Mouse (Mus musculus) liver, embryonic 11.5 days (tissue): ENCODE results near the gene Gmds. TPM values are rescaled to one million over a fixed set of nuclear protein-coding genes. Genes with fewer than 3 reads are reported as not detected.
A peak's percentile ranks its signal among the peaks of the same experiment; 100 is the strongest.

ENCODE experiments used
- ATAC-seq: fragments of 200-750 bp; cut with Nextera tagmentation; replicated peaks from 2 replicates; pipeline ENCODE4 v1.8.0; 2017; ENCODE audit warnings: moderate number of reproducible peaks, mild to moderate bottlenecking, moderate TSS enrichment, moderate library complexity; ENCODE audit not compliant: low FRiP score
- DNase-seq: peaks from one replicate; pipeline ENCODE4 v3.0.0-alpha.2; 2017; ENCODE audit warnings: low spot score
- H3K27ac ChIP-seq: fragments of 300-500 bp; sonication (generic); 2 replicates; pipeline ENCODE4 v1.5.1; 2014; ENCODE audit warnings: mild to moderate bottlenecking, low read depth, low read length, control low read depth
- H3K27me3 ChIP-seq: fragments of 300-500 bp; sonication (generic); replicated peaks from 2 replicates; pipeline ENCODE4 v1.6.1; 2014; ENCODE audit warnings: low read length, mixed read lengths; ENCODE audit not compliant: control insufficient read depth, insufficient read depth
- H3K36me3 ChIP-seq: fragments of 300-500 bp; sonication (generic); 2 replicates; pipeline ENCODE4 v1.6.1; 2014; ENCODE audit warnings: mild to moderate bottlenecking, low read length, moderate library complexity, mixed read lengths; ENCODE audit not compliant: control insufficient read depth, insufficient read depth
- H3K4me1 ChIP-seq: fragments of 300-500 bp; sonication (generic); replicated peaks from 2 replicates; pipeline ENCODE4 v1.6.1; 2014; ENCODE audit warnings: low read length, mixed read lengths; ENCODE audit not compliant: control insufficient read depth, insufficient read depth
- H3K4me2 ChIP-seq: fragments of 300-500 bp; sonication (generic); 2 replicates; pipeline ENCODE4 v1.6.1; 2014; ENCODE audit warnings: mild to moderate bottlenecking, control low read depth, moderate library complexity
- H3K4me3 ChIP-seq: fragments of 300-500 bp; sonication (generic); 2 replicates; pipeline ENCODE4 v1.5.1; 2014; ENCODE audit warnings: low read depth, low read length, control low read depth
- H3K9ac ChIP-seq: fragments of 300-500 bp; sonication (generic); 2 replicates; pipeline ENCODE4 v1.6.1; 2014; ENCODE audit warnings: low read depth, low read length, control low read depth
- H3K9me3 ChIP-seq: fragments of 300-500 bp; sonication (generic); 2 replicates; pipeline ENCODE4 v1.6.1; 2016; ENCODE audit warnings: low read length, inconsistent platforms, mixed read lengths; ENCODE audit not compliant: control insufficient read depth
- WGBS: fragments of 180-500 bp; shearing (Covaris S2); extraction: QIAGEN DNeasy Blood & Tissue Kit; methylation state at CpG from one replicate; pipeline ENCODE4 v1.1.7; 2014; 5-methylcytosine and 5-hydroxymethylcytosine counted together
- polyA plus RNA-seq: library from polyadenylated mRNA; unstranded; fragments of >200 nt; fragmentation: Nextera tagmentation; extraction: Ambion mirVana; gene quantifications from 2 replicates; pipeline ENCODE4 v1.2.1, GENCODE M21; 2014

The Gmds gene
- polyA plus RNA-seq, 1 experiment from 2014 or later = 19.7 TPM

DNA sequence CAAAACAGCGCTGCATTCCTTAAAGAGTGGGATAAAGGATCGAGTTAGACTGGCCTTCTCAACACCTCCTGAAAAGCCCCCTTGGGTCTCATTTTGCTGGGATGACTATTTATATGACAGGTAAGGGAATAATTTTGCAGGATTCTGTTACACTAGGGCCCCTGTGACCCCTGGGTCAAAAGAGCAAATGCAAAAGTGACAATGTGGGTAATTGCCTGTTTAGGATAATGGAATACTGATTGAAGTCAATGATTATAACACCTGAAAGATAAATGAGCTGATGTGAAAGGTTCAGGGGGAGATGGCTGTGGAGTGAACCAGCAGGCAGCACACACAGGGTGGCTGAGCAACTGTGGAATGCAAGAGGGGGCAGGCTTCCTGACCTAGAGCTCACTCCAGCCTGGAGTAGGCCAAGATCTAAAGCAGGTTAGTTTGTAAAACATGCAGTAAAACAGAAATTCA lies 367.5 kb downstream of the Gmds start:
- Histone ChIP-seq H3K4me3 (no peak overlapping the region), H3K4me1 (no peaks in the 10 kb centered on the region), H3K36me3 (no peaks in the 10 kb centered on the region), H3K27me3 (no peaks in the 10 kb centered on the region), H3K27ac (no peak overlapping the region), H3K4me2 (no peak overlapping the region), H3K9me3 (no peaks in the 10 kb centered on the region), H3K9ac (no peak overlapping the region)
- ATAC-seq = no peak
- no peak for DNase-seq
- 69% methylated on average over 2 of the region's 2 CpGs for WGBS

DNA sequence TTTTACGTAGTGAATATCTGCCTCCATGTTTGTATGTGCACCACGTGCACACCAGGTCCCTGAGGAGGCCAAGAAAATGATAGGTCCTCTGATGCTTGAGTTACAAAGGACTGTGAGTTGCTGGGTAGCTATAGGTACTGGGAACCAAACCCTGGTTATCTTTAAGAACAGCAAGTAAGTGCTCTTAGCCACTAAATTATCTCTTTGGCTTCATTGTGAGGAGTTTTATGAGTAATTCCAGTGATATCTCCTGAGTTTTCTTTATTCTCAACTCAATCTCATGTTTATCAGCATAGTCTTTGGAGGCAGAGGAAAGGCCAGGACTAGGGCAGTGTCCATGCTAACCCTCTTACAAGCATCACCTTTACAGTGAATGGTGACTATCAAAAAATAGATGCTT lies 370.3 kb downstream of the Gmds start:
- WGBS = 82% methylated on average over 2 of the region's 2 CpGs
- no peaks in the 10 kb centered on the region for H3K36me3 ChIP-seq
- no peaks in the 10 kb centered on the region for H3K4me1 ChIP-seq
- DNase-seq = no peak
- ATAC-seq = no peak
- no peaks in the 10 kb centered on the region for H3K9me3 ChIP-seq
- H3K4me2 ChIP-seq = no peak overlapping the region
- H3K27me3 ChIP-seq = no peaks in the 10 kb centered on the region
- no peak overlapping the region for H3K9ac ChIP-seq
- H3K4me3 ChIP-seq = no peak overlapping the region
- no peak overlapping the region for H3K27ac ChIP-seq

DNA sequence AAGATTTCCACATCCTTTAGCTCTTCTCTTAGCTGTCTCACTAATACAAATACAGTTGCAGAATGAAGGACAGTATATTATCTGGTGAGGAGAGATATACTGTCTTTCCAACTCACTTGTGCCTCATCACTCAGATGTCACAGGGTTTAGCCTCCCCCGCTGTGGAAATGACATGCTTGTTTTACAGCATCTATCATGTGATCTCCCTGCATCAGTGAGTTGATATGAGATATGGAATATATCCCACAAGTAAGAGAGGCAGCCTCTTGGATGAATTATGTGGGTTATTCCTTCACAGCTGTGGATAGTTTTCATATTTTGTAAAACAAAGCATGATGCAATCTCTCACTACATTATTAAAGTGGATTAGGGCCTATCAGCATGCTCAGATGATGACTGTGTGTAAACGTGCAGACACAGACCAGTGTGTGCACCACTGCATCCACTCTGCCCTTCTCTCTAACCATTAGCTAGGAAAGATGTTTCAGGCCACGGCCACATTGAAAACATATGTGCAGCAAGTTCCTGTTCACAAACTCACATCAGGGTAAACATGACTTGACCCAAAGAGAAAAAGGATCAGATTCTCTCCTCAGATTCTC lies 371.5 kb downstream of the Gmds start:
- DNase-seq = no peak
- WGBS = 65% methylated on average over 3 of the region's 3 CpGs
- no peak overlapping the region for H3K9ac ChIP-seq
- no peaks in the 10 kb centered on the region for H3K4me1 ChIP-seq
- H3K36me3 ChIP-seq = no peaks in the 10 kb centered on the region
- H3K4me3 ChIP-seq = no peak overlapping the region
- no peaks in the 10 kb centered on the region for H3K27me3 ChIP-seq
- H3K27ac ChIP-seq = no peak overlapping the region
- no peak overlapping the region for H3K4me2 ChIP-seq
- ATAC-seq = no peak
- H3K9me3 ChIP-seq = no peaks in the 10 kb centered on the region

DNA sequence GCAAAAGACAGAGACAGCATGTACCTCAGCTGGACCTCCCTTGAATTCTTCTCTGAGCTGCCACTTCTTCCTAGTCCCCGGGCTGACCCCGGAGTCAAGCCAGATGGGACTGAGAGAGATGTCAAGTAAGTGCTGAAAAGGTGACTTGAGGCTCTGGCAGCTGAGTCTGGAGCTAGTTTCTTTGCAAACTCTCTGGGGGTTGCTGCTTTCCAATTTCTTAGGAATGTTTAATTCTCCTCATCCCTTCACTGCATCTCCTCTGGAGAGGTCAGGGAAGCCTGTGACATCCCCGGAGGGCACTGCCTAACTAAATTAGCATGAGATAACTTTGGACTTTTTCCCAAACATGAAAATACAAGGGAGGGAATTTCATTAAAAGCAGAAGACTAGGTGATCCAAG lies 378.0 kb downstream of the Gmds start:
- no peaks in the 10 kb centered on the region for H3K9me3 ChIP-seq
- no peaks in the 10 kb centered on the region for H3K4me1 ChIP-seq
- H3K27ac ChIP-seq = no peak overlapping the region
- H3K36me3 ChIP-seq = no peaks in the 10 kb centered on the region
- H3K9ac ChIP-seq = no peak overlapping the region
- no peaks in the 10 kb centered on the region for H3K27me3 ChIP-seq
- no peak overlapping the region for H3K4me2 ChIP-seq
- 42% methylated on average over 3 of the region's 3 CpGs for WGBS
- no peak overlapping the region for H3K4me3 ChIP-seq
- DNase-seq (no peak), ATAC-seq (no peak)

GRCm38 (mm10) chr13:31958346-31959335 lies 379.9 kb downstream of the Gmds start:
- no peak for DNase-seq
- Histone ChIP-seq H3K27ac (peak overlapping the region; percentile 21; the same call in 1 of the 2 replicates), H3K4me1 (no peaks in the 10 kb centered on the region; the same call in 1 of the 2 replicates), H3K4me3 (no peak overlapping the region), H3K36me3 (no peaks in the 10 kb centered on the region), H3K9ac (no peak overlapping the region), H3K27me3 (no peaks in the 10 kb centered on the region), H3K9me3 (no peaks in the 10 kb centered on the region), H3K4me2 (no peak overlapping the region)
- WGBS = 47% methylated on average over 13 of the region's 13 CpGs
- no peak for ATAC-seq

DNA sequence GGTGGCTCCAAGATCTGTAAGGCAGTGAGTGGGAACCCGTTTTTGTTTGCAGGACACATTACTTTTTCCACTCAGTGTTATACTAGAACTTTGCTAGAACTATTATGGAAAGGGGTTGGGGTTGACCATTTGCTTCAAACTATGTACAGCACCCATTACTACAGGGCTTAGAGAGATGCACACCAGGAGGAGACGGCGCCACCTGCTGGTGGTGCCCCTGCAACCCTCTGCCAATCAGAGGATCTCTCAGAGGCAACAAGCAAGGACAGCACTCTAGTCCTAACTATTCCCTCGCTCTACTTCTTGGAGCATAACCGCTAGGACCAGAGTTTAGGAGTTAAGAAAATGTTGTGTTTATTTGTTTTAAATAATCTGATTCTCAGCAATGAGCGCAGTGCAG lies 382.0 kb downstream of the Gmds start:
- Histone ChIP-seq H3K4me3 (no peak overlapping the region), H3K9me3 (no peaks in the 10 kb centered on the region), H3K27me3 (no peaks in the 10 kb centered on the region), H3K4me2 (no peak overlapping the region), H3K4me1 (no peaks in the 10 kb centered on the region; the same call in 1 of the 2 replicates), H3K9ac (no peak overlapping the region), H3K36me3 (no peaks in the 10 kb centered on the region), H3K27ac (no peak overlapping the region)
- 0 out of 2 replicates have a peak, but pooled peaks have one; percentile 39 for ATAC-seq
- no peak for DNase-seq
- 72% methylated on average over 6 of the region's 6 CpGs for WGBS

DNA sequence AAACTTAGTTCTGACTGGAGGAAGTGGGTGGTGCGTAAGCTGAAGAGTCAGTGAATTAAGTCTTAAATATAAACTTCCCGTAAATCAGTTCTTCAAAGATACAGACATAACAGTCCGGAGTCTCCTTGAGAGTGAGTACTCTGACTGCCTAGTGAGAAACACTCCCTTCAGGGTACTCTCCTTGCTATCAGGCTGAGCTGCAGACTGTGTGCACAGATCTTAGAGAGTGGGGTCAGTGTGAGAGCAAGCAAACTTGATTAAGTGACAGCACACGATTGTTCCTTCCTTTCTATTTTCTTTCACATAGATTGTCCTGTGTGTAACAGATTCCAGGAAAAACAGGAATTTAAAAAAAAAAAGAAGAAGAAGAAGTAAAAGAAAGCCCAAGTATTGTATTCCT lies 382.4 kb downstream of the Gmds start:
- no peaks in the 10 kb centered on the region; the same call in 1 of the 2 replicates for H3K4me1 ChIP-seq
- H3K36me3 ChIP-seq = no peaks in the 10 kb centered on the region
- H3K9me3 ChIP-seq = no peaks in the 10 kb centered on the region
- WGBS = 72% methylated on average over 4 of the region's 4 CpGs
- H3K27me3 ChIP-seq = no peaks in the 10 kb centered on the region
- H3K27ac ChIP-seq = no peak overlapping the region
- no peak overlapping the region for H3K9ac ChIP-seq
- ATAC-seq (no peak), DNase-seq (no peak)
- H3K4me3 ChIP-seq = no peak overlapping the region
- H3K4me2 ChIP-seq = no peak overlapping the region

DNA sequence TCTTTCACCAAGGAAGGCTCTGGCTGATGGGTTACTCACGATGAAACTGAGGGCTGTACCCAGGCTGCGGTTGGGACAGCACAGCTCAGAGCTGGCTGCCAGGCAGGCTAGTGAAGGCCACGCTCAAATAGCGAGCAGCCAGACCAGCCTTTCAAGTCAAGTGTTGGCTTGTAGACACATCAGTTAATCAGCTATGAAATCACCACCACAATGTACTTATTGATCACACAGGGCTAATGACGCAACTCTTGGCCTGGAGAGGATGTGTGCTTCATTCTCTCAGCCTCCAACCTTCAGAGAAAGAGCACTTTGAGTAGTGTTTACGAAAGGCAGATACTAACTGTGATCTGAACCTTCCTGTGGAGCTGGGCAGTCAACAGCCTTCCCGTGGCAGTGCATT lies 383.4 kb downstream of the Gmds start:
- DNase-seq (no peak), ATAC-seq (no peak)
- no peak overlapping the region for H3K27ac ChIP-seq
- H3K27me3 ChIP-seq = no peaks in the 10 kb centered on the region
- no peaks in the 10 kb centered on the region; the same call in 1 of the 2 replicates for H3K4me1 ChIP-seq
- no peak overlapping the region for H3K4me2 ChIP-seq
- no peaks in the 10 kb centered on the region for H3K9me3 ChIP-seq
- no peak overlapping the region for H3K9ac ChIP-seq
- H3K36me3 ChIP-seq = no peaks in the 10 kb centered on the region
- WGBS = 56% methylated on average over 7 of the region's 7 CpGs
- no peak overlapping the region for H3K4me3 ChIP-seq
